Mouse (Mus musculus) neural tube, embryonic 14.5 days (tissue): Measurements from ENCODE around the gene Litaf. TPM values are rescaled to one million over a fixed set of nuclear protein-coding genes. Genes with fewer than 3 reads are reported as not detected.
"Not testable (repeated sequence)": the region's sequence is repeated elsewhere in the genome, so short reads cannot be mapped to it uniquely, and the experiment has no call there.

ENCODE experiments used
- ATAC-seq: fragments of 200-750 bp; cut with Nextera tagmentation; 2 replicates; pipeline ENCODE4 v1.8.0; 2017; ENCODE audit warnings: low read depth, mild to moderate bottlenecking, moderate TSS enrichment, moderate library complexity
- H3K27ac ChIP-seq: fragments of 300-500 bp; sonication (generic); 2 replicates; pipeline ENCODE4 v1.5.1; 2014; ENCODE audit warnings: low read depth, mild to moderate bottlenecking, control low read depth, low read length, moderate library complexity, mixed read lengths
- H3K27me3 ChIP-seq: fragments of 300-500 bp; sonication (generic); 2 replicates; pipeline ENCODE4 v1.6.1; 2014; ENCODE audit warnings: low read length; ENCODE audit not compliant: control insufficient read depth, insufficient read depth
- H3K36me3 ChIP-seq: fragments of 300-500 bp; sonication (generic); 2 replicates; pipeline ENCODE4 v1.6.1; 2014; ENCODE audit warnings: low read length, mixed read lengths; ENCODE audit not compliant: control insufficient read depth, insufficient read depth
- H3K4me1 ChIP-seq: fragments of 300-500 bp; sonication (generic); 2 replicates; pipeline ENCODE4 v1.6.1; 2014; ENCODE audit warnings: low read length; ENCODE audit not compliant: control insufficient read depth, insufficient read depth
- H3K4me2 ChIP-seq: fragments of 300-500 bp; sonication (generic); 2 replicates; pipeline ENCODE4 v1.6.1; 2014; ENCODE audit warnings: mild to moderate bottlenecking, low read depth, low read length, control low read depth
- H3K4me3 ChIP-seq: fragments of 300-500 bp; sonication (generic); 2 replicates; pipeline ENCODE4 v1.5.1; 2014; ENCODE audit warnings: low read depth, low read length, control low read depth, mixed read lengths
- H3K9ac ChIP-seq: fragments of 300-500 bp; sonication (generic); replicated peaks from 2 replicates; pipeline ENCODE4 v1.6.1; 2014; ENCODE audit warnings: low read depth, mild to moderate bottlenecking, control low read depth, low read length, mixed read lengths
- H3K9me3 ChIP-seq: fragments of 300-500 bp; sonication (generic); 2 replicates; pipeline ENCODE4 v1.6.1; 2016; ENCODE audit warnings: low read length; ENCODE audit not compliant: control insufficient read depth
- WGBS: fragments of 180-500 bp; shearing (Covaris S2); extraction: QIAGEN DNeasy Blood & Tissue Kit; methylation state at CpG from one replicate; pipeline ENCODE4 v1.1.7; 2014; 5-methylcytosine and 5-hydroxymethylcytosine counted together
- polyA plus RNA-seq: library from polyadenylated mRNA; unstranded; fragments of >200 nt; fragmentation: Nextera tagmentation; extraction: Ambion mirVana; gene quantifications from 2 replicates; pipeline ENCODE4 v1.2.1, GENCODE M21; 2014

Gene Litaf
- polyA plus RNA-seq, 1 experiment from 2014 or later, result 20.4 TPM

- Histone ChIP-seq H3K27ac (no peak overlapping the region), H3K4me3 (no peak overlapping the region), H3K9me3 (peaks cover 4% of the 10 kb centered on the region), H3K4me2 (no peak overlapping the region), H3K9ac (no peak overlapping the region), H3K36me3 (no peaks in the 10 kb centered on the region), H3K4me1 (no peaks in the 10 kb centered on the region), H3K27me3 (no peaks in the 10 kb centered on the region)
- ATAC-seq, result no peak
- WGBS, result 96% methylated on average over 9 of the region's 9 CpGs
Measured at GRCm38 (mm10) chr16:10977877-10978276, 88.1 kb downstream of the Litaf start.

- H3K27ac ChIP-seq, result no peak overlapping the region
- H3K9me3 ChIP-seq, result peaks cover 4% of the 10 kb centered on the region
- no peak overlapping the region for H3K4me3 ChIP-seq
- ATAC-seq, result no peak
- no peak overlapping the region for H3K9ac ChIP-seq
- no peaks in the 10 kb centered on the region for H3K27me3 ChIP-seq
- WGBS, result 62% methylated on average over 11 of the region's 11 CpGs
- no peaks in the 10 kb centered on the region for H3K36me3 ChIP-seq
- no peaks in the 10 kb centered on the region for H3K4me1 ChIP-seq
- no peak overlapping the region for H3K4me2 ChIP-seq
Measured at GRCm38 (mm10) chr16:10976202-10976631, 89.7 kb downstream of the Litaf start.

- H3K36me3 ChIP-seq, result no peaks in the 10 kb centered on the region
- ATAC-seq, result no peak
- 82% methylated on average over 5 of the region's 5 CpGs for WGBS
- H3K4me2 ChIP-seq, result no peak overlapping the region
- H3K4me3 ChIP-seq, result no peak overlapping the region
- no peak overlapping the region for H3K9ac ChIP-seq
- peaks cover 4% of the 10 kb centered on the region for H3K9me3 ChIP-seq
- H3K27me3 ChIP-seq, result no peaks in the 10 kb centered on the region
- no peaks in the 10 kb centered on the region for H3K4me1 ChIP-seq
- no peak overlapping the region for H3K27ac ChIP-seq
Measured at GRCm38 (mm10) chr16:10974939-10975338, 91.0 kb downstream of the Litaf start.

GRCm38 (mm10) chr16:10974037-10974446 lies 91.9 kb downstream of the Litaf start:
- Histone ChIP-seq H3K27ac (no peak overlapping the region), H3K9ac (no peak overlapping the region), H3K36me3 (no peaks in the 10 kb centered on the region), H3K9me3 (peaks cover 4% of the 10 kb centered on the region), H3K4me1 (no peaks in the 10 kb centered on the region), H3K4me3 (no peak overlapping the region), H3K4me2 (no peak overlapping the region), H3K27me3 (no peaks in the 10 kb centered on the region)
- 22% methylated on average over 3 of the region's 3 CpGs for WGBS
- ATAC-seq, result no peak

- no peak for ATAC-seq
- no peaks in the 10 kb centered on the region for H3K36me3 ChIP-seq
- no peak overlapping the region for H3K9ac ChIP-seq
- WGBS, result 79% methylated on average over 6 of the region's 6 CpGs
- H3K4me3 ChIP-seq, result no peak overlapping the region
- no peak overlapping the region for H3K27ac ChIP-seq
- H3K4me1 ChIP-seq, result no peaks in the 10 kb centered on the region
- H3K4me2 ChIP-seq, result no peak overlapping the region
- peaks cover 4% of the 10 kb centered on the region for H3K9me3 ChIP-seq
- H3K27me3 ChIP-seq, result no peaks in the 10 kb centered on the region
Measured at GRCm38 (mm10) chr16:10972259-10972658, 93.7 kb downstream of the Litaf start.

GRCm38 (mm10) chr16:10969944-10970343 lies 96.0 kb downstream of the Litaf start:
- H3K4me1 ChIP-seq, H3K27ac ChIP-seq, H3K4me2 ChIP-seq, H3K4me3 ChIP-seq, H3K9me3 ChIP-seq, H3K36me3 ChIP-seq, H3K27me3 ChIP-seq, ATAC-seq, H3K9ac ChIP-seq: not testable (repeated sequence)
- WGBS, result 100% methylated on average over 1 of the region's 1 CpGs

- no peak overlapping the region for H3K4me3 ChIP-seq
- no peaks in the 10 kb centered on the region for H3K4me1 ChIP-seq
- H3K4me2 ChIP-seq, result no peak overlapping the region
- H3K9ac ChIP-seq, result no peak overlapping the region
- no peak overlapping the region for H3K27ac ChIP-seq
- H3K27me3 ChIP-seq, result no peaks in the 10 kb centered on the region
- ATAC-seq, result no peak
- no peaks in the 10 kb centered on the region for H3K36me3 ChIP-seq
- 68% methylated on average over 5 of the region's 5 CpGs for WGBS
- no peaks in the 10 kb centered on the region for H3K9me3 ChIP-seq
Measured at GRCm38 (mm10) chr16:10969342-10969741, 96.6 kb downstream of the Litaf start.

- Histone ChIP-seq H3K27ac (no peak overlapping the region), H3K4me1 (no peaks in the 10 kb centered on the region), H3K9me3 (no peaks in the 10 kb centered on the region), H3K36me3 (no peaks in the 10 kb centered on the region), H3K4me2 (no peak overlapping the region), H3K27me3 (no peaks in the 10 kb centered on the region), H3K4me3 (no peak overlapping the region), H3K9ac (no peak overlapping the region)
- WGBS, result 85% methylated on average over 4 of the region's 4 CpGs
- no peak for ATAC-seq
Measured at GRCm38 (mm10) chr16:10968299-10968698, 97.7 kb downstream of the Litaf start.

- H3K4me1 ChIP-seq, result no peaks in the 10 kb centered on the region
- no peak overlapping the region for H3K4me3 ChIP-seq
- H3K36me3 ChIP-seq, result 0 out of 2 replicates have a peak, but pooled peaks cover 3% of the 10 kb centered on the region
- no peak overlapping the region for H3K4me2 ChIP-seq
- H3K27ac ChIP-seq, result no peak overlapping the region
- WGBS, result 79% methylated on average over 7 of the region's 7 CpGs
- no peak overlapping the region for H3K9ac ChIP-seq
- ATAC-seq, result no peak
- H3K9me3 ChIP-seq, result no peaks in the 10 kb centered on the region
- H3K27me3 ChIP-seq, result no peaks in the 10 kb centered on the region
Measured at GRCm38 (mm10) chr16:10967756-10968155, 98.2 kb downstream of the Litaf start.

GRCm38 (mm10) chr16:10967013-10967412 lies 98.9 kb downstream of the Litaf start:
- H3K4me1 ChIP-seq, result no peaks in the 10 kb centered on the region
- no peaks in the 10 kb centered on the region for H3K9me3 ChIP-seq
- H3K36me3 ChIP-seq, result 0 out of 2 replicates have a peak, but pooled peaks cover 3% of the 10 kb centered on the region
- H3K4me3 ChIP-seq, result no peak overlapping the region
- no peak for ATAC-seq
- WGBS, result 65% methylated on average over 6 of the region's 6 CpGs
- no peak overlapping the region for H3K4me2 ChIP-seq
- H3K27me3 ChIP-seq, result no peaks in the 10 kb centered on the region
- no peak overlapping the region for H3K27ac ChIP-seq
- H3K9ac ChIP-seq, result no peak overlapping the region
